Mouse (Mus musculus) CH12.LX (cell line): ENCODE measurements around the gene Erbin.

Experiments
- CTCF ChIP-seq, 2 experiments: IDR thresholded peaks in 1 of 2; conservative IDR thresholded peaks in 1 of 2; 2 replicates each; pipeline ENCODE4 v1.5.1; 2011 to 2012; ENCODE audit warnings: low read depth in 2 of 2, low read length in 2 of 2, improper control_type of control experiment in 1 of 2, inconsistent platforms in 1 of 2, mild to moderate bottlenecking in 1 of 2, moderate library complexity in 1 of 2
- ELF1 ChIP-seq: IDR thresholded peaks from 2 replicates; pipeline ENCODE4 v1.6.1; 2014; ENCODE audit warnings: low read depth, mild to moderate bottlenecking, inconsistent platforms, low read length, improper control_type of control experiment
- EP300 ChIP-seq: IDR thresholded peaks from 2 replicates; pipeline ENCODE4 v1.6.1; 2011; ENCODE audit warnings: low read length, improper control_type of control experiment
- POLR2A ChIP-seq: IDR thresholded peaks from 2 replicates; pipeline ENCODE4 v1.6.1; 2011; ENCODE audit warnings: low read depth, mild to moderate bottlenecking, improper control_type of control experiment, low read length
- RAD21 ChIP-seq: IDR thresholded peaks from 2 replicates; pipeline ENCODE4 v1.6.1; 2011; ENCODE audit warnings: low read depth, mild to moderate bottlenecking, low read length, improper control_type of control experiment, moderate library complexity

GRCm38 (mm10) chr13:103859041-103859440 lies 61.3 kb downstream of the Erbin start:
- no peak for TF ChIP-seq EP300
- no peak for TF ChIP-seq POLR2A
- TF ChIP-seq RAD21, result no peak
- no peak for TF ChIP-seq ELF1
- TF ChIP-seq CTCF (conservative IDR thresholded peaks at IDR 0.05 in 1 of 2, IDR thresholded peaks at IDR 0.05 in 1 of 2; ENCODE audit: low read depth in 2 of 2, low read length in 2 of 2), result no peak
